Mouse (Mus musculus): ENCODE results near the gene Defb6. TPM values are rescaled to one million over a fixed set of nuclear protein-coding genes. Genes with fewer than 3 reads are reported as not detected.

The Defb6 gene
- polyA plus RNA-seq (2014; fragmentation: Nextera tagmentation; extraction: Ambion mirVana) = not detected in 2 replicates

DNA sequence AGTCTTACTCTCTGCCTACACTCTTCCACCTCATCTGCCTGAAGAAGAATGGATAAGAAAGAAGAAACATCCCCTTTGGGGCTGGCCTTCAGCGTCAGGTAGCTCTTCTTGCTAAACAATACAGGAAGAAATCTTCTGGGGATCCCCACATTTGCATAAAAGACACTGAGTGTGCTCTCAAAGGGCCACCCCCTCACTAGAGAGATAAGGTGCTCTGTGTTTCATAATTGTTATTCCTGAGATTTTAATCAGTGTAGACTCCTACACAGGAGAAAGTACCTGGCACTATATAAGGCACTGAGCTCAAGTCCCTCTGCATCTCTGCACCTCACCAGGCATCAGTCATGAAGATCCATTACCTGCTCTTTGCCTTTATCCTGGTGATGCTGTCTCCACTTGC is at the start of gene Defb6:
TSS of gene Defb6 (plus strand) at position 318 of the 400 bp plus-strand sequence.
- no peak within 1 kb of the TSS for H3K27ac ChIP-seq (ENCODE audit: low read depth, low read length)
- no peaks in the 10 kb centered on the region for H3K9me3 ChIP-seq (ENCODE audit: control insufficient read depth, low read length)
- ATAC-seq (ENCODE audit: low FRiP score, low TSS enrichment) = no peak
- no peak within 1 kb of the TSS for H3K9ac ChIP-seq (ENCODE audit: low read depth, low read length)
- no peaks in the 10 kb centered on the region for H3K27me3 ChIP-seq (ENCODE audit: control insufficient read depth, insufficient read depth, low read length)
- H3K4me1 ChIP-seq (ENCODE audit: control insufficient read depth, insufficient read depth, low read length) = no peaks in the 10 kb centered on the region
- no peak within 1 kb of the TSS for H3K4me2 ChIP-seq (replicated peaks; ENCODE audit: low read depth, low read length)
- no peak within 1 kb of the TSS for H3K4me3 ChIP-seq (ENCODE audit: low read length)
- 52% methylated on average over 1 of the region's 1 CpGs for WGBS
- no peaks in the 10 kb centered on the region for H3K36me3 ChIP-seq (ENCODE audit: control insufficient read depth, insufficient read depth, low read length)

DNA sequence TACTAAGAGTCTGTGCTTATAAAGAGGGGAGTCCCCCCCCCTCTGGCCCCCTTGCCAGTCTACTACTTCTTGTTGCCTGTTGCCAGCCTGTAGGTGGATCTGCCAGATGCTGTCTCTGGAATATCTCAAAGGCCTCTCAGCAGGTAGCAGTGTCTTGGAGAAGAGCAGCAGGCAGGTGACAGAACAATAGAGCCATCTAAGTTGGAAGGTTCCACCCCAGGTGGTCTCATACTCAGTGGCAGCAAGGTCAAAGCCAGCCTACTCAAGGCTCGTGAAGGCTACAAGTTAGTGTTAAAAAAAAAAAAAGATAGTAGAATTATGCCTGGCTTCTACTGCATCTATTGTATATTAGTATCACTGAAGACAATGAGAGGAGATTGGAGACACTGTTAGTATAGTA is 12.8 kb downstream of the Defb6 start:
- no peak overlapping the region for H3K4me3 ChIP-seq (ENCODE audit: low read length)
- H3K4me1 ChIP-seq (ENCODE audit: control insufficient read depth, insufficient read depth, low read length) = no peaks in the 10 kb centered on the region
- H3K36me3 ChIP-seq (ENCODE audit: control insufficient read depth, insufficient read depth, low read length) = no peaks in the 10 kb centered on the region
- ATAC-seq (ENCODE audit: low FRiP score, low TSS enrichment) = no peak
- no peaks in the 10 kb centered on the region for H3K27me3 ChIP-seq (ENCODE audit: control insufficient read depth, insufficient read depth, low read length)
- no peak overlapping the region for H3K27ac ChIP-seq (ENCODE audit: low read depth, low read length)
- 79% methylated on average over 1 of the region's 1 CpGs for WGBS
- no peaks in the 10 kb centered on the region for H3K9me3 ChIP-seq (ENCODE audit: control insufficient read depth, low read length)
- no peak overlapping the region for H3K4me2 ChIP-seq (replicated peaks; ENCODE audit: low read depth, low read length)
- no peak overlapping the region for H3K9ac ChIP-seq (ENCODE audit: low read depth, low read length)

DNA sequence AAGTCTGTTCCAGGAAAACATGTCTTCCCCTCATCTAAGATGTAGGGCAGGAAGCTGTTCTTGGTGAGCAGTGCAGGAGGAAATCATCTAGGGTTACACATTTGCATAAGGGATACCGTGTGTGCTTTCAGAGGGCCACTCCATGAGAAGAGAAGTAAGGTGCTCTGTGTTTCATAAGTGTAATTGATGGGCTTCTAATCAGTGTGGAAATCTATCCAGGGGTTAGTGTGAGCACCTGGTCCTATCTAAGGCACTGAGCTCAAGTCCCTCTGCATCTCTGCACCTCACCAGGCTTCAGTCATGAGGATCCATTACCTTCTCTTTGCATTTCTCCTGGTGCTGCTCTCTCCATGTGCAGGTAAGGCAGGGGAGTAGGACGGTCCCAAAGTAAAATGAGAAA is 14.3 kb downstream of the Defb6 start, which contains the start of gene Defb46:
TSS of gene Defb46 (plus strand) at position 301 of the 400 bp plus-strand sequence.
- Histone ChIP-seq H3K36me3 (ENCODE audit: control insufficient read depth, insufficient read depth, low read length) (no peaks in the 10 kb centered on the region), H3K4me3 (ENCODE audit: low read length) (no peak within 1 kb of the TSS), H3K27ac (ENCODE audit: low read depth, low read length) (no peak within 1 kb of the TSS), H3K9me3 (ENCODE audit: control insufficient read depth, low read length) (no peaks in the 10 kb centered on the region), H3K9ac (ENCODE audit: low read depth, low read length) (no peak within 1 kb of the TSS), H3K4me2 (replicated peaks; ENCODE audit: low read depth, low read length) (no peak within 1 kb of the TSS), H3K4me1 (ENCODE audit: control insufficient read depth, insufficient read depth, low read length) (no peaks in the 10 kb centered on the region), H3K27me3 (ENCODE audit: control insufficient read depth, insufficient read depth, low read length) (no peaks in the 10 kb centered on the region)
- 73% methylated on average over 2 of the region's 2 CpGs for WGBS
- ATAC-seq (ENCODE audit: low FRiP score, low TSS enrichment) = no peak

DNA sequence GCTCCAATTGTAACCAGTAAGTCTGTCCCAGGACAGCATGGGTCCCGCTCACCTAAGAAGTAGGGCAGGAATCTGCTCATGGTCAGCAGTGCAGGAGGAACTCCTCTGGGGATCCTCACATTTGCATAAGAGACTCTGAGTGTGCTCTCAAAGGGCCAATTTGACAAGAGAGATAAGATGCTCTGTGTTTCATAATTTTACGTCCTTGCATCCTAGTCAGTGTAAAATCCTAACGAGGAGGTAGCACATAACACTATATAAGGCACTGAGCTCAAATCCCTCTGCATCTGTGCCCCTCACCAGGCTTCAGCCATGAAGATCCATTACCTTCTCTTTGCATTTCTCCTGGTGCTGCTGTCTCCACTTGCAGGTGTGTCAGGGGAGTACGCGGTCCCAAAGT is 22.0 kb downstream of the Defb6 start, which contains the start of gene Defb5:
TSS of gene Defb5 (plus strand) at position 301 of the 400 bp plus-strand sequence.
- H3K9ac ChIP-seq (ENCODE audit: low read depth, low read length) = no peak within 1 kb of the TSS
- H3K4me3 ChIP-seq (ENCODE audit: low read length) = no peak within 1 kb of the TSS
- H3K4me2 ChIP-seq (replicated peaks; ENCODE audit: low read depth, low read length) = no peak within 1 kb of the TSS
- H3K27ac ChIP-seq (ENCODE audit: low read depth, low read length) = no peak within 1 kb of the TSS
- ATAC-seq (ENCODE audit: low FRiP score, low TSS enrichment) = no peak
- no peaks in the 10 kb centered on the region for H3K27me3 ChIP-seq (ENCODE audit: control insufficient read depth, insufficient read depth, low read length)
- no peaks in the 10 kb centered on the region for H3K9me3 ChIP-seq (ENCODE audit: control insufficient read depth, low read length)
- 97% methylated on average over 5 of the region's 5 CpGs for WGBS
- H3K36me3 ChIP-seq (ENCODE audit: control insufficient read depth, insufficient read depth, low read length) = no peaks in the 10 kb centered on the region
- H3K4me1 ChIP-seq (ENCODE audit: control insufficient read depth, insufficient read depth, low read length) = no peaks in the 10 kb centered on the region

DNA sequence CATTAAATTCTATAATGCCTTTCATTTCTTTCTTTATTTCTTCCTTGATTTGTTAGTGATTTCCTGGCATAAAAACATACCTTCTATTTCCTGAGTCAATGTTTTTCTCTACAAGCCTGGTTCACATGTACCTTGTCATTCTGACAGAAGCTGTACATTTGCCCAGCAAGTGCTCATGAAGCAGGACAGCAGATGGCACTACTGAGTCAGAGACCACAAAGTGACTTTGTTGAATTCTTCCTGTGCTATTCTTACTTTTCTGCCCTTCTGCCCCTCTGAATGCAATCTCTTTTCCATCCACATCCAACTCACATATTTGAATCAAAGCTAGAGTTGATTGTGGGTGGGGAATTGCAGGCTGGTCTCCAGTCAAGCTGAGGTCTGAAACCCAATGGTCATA is 32.9 kb downstream of the Defb6 start:
- Histone ChIP-seq H3K27me3 (ENCODE audit: control insufficient read depth, insufficient read depth, low read length) (no peaks in the 10 kb centered on the region), H3K27ac (ENCODE audit: low read depth, low read length) (no peak overlapping the region), H3K36me3 (ENCODE audit: control insufficient read depth, insufficient read depth, low read length) (no peaks in the 10 kb centered on the region), H3K9me3 (ENCODE audit: control insufficient read depth, low read length) (no peaks in the 10 kb centered on the region), H3K9ac (ENCODE audit: low read depth, low read length) (no peak overlapping the region), H3K4me1 (ENCODE audit: control insufficient read depth, insufficient read depth, low read length) (no peaks in the 10 kb centered on the region), H3K4me2 (replicated peaks; ENCODE audit: low read depth, low read length) (no peak overlapping the region), H3K4me3 (ENCODE audit: low read length) (no peak overlapping the region)
- no peak for ATAC-seq (ENCODE audit: low FRiP score, low TSS enrichment)

DNA sequence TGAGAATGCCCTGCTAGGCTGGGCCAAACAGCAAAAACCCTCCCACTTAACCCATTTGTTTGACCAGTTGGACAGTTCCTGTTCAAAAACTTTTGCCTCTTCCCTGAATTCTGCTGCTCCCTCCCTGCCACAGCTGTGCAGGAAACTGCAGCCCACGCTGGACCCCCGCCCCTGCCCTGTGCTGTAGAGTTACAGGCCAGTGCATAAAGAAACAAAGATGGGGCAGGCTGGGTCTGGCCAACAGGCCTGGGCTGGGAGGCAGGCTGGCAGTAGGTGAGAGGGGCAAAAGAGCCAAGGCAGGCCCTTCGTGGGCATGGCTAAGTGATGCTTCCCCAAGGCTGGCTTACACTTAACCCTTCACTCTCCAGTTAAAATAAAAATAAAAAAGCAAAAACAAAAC is 34.4 kb downstream of the Defb6 start:
- Histone ChIP-seq H3K4me1 (ENCODE audit: control insufficient read depth, insufficient read depth, low read length) (no peaks in the 10 kb centered on the region), H3K4me2 (replicated peaks; ENCODE audit: low read depth, low read length) (no peak overlapping the region), H3K4me3 (ENCODE audit: low read length) (no peak overlapping the region), H3K9me3 (ENCODE audit: control insufficient read depth, low read length) (no peaks in the 10 kb centered on the region), H3K9ac (ENCODE audit: low read depth, low read length) (no peak overlapping the region), H3K27ac (ENCODE audit: low read depth, low read length) (no peak overlapping the region), H3K36me3 (ENCODE audit: control insufficient read depth, insufficient read depth, low read length) (no peaks in the 10 kb centered on the region), H3K27me3 (ENCODE audit: control insufficient read depth, insufficient read depth, low read length) (no peaks in the 10 kb centered on the region)
- 29% methylated on average over 3 of the region's 3 CpGs for WGBS
- ATAC-seq (ENCODE audit: low FRiP score, low TSS enrichment) = peak; percentile 81; the same call in 1 of the 2 replicates

Other genes with a start within 250 kb of the Defb6 start
- not detected in 2 replicates for gene Defb40, start 247.2 kb upstream of the Defb6 start, polyA plus RNA-seq (2014; fragmentation: Nextera tagmentation; extraction: Ambion mirVana)
- not detected in 2 replicates for gene Defb37, start 234.4 kb upstream of the Defb6 start, polyA plus RNA-seq (2014; fragmentation: Nextera tagmentation; extraction: Ambion mirVana)
- not detected in 2 replicates for gene Defb38, start 198.9 kb upstream of the Defb6 start, polyA plus RNA-seq (2014; fragmentation: Nextera tagmentation; extraction: Ambion mirVana)
- not detected in 2 replicates for gene Defb39, start 160.7 kb upstream of the Defb6 start, polyA plus RNA-seq (2014; fragmentation: Nextera tagmentation; extraction: Ambion mirVana)
- gene Defb12, start 110.6 kb upstream of the Defb6 start, polyA plus RNA-seq (2014; fragmentation: Nextera tagmentation; extraction: Ambion mirVana) = 0.26 and 0.43 TPM in 2 replicates
- not detected in 2 replicates for gene Defb34, start 101.7 kb upstream of the Defb6 start, polyA plus RNA-seq (2014; fragmentation: Nextera tagmentation; extraction: Ambion mirVana)
- gene Gm45826, start 84.7 kb upstream of the Defb6 start, polyA plus RNA-seq (2014; fragmentation: Nextera tagmentation; extraction: Ambion mirVana) = not detected in 2 replicates
- not detected in 2 replicates for gene Defb14, start 31.1 kb upstream of the Defb6 start, polyA plus RNA-seq (2014; fragmentation: Nextera tagmentation; extraction: Ambion mirVana)
- gene Defb4, start 26.8 kb upstream of the Defb6 start, polyA plus RNA-seq (2014; fragmentation: Nextera tagmentation; extraction: Ambion mirVana) = not detected in 2 replicates
- gene Defb46, start 14.4 kb downstream of the Defb6 start, polyA plus RNA-seq (2014; fragmentation: Nextera tagmentation; extraction: Ambion mirVana) = not detected in 2 replicates
- gene Defb5, start 22.1 kb downstream of the Defb6 start, polyA plus RNA-seq (2014; fragmentation: Nextera tagmentation; extraction: Ambion mirVana) = not detected in 2 replicates
- gene Defb3, start 67.9 kb downstream of the Defb6 start, polyA plus RNA-seq (2014; fragmentation: Nextera tagmentation; extraction: Ambion mirVana) = not detected in 2 replicates
- not detected in 2 replicates for gene Defb8, start 222.1 kb downstream of the Defb6 start, polyA plus RNA-seq (2014; fragmentation: Nextera tagmentation; extraction: Ambion mirVana)